Mouse (Mus musculus) kidney, adult 18-20 months (tissue): Measurements from ENCODE around the gene Zan.
"Not testable (repeated sequence)": the region's sequence is repeated elsewhere in the genome, so short reads cannot be mapped to it uniquely, and the experiment has no call there.

Experiments used
- DNase-seq: peaks from one replicate; pipeline ENCODE4 v3.0.0; 2021

Gene Zan

DNA sequence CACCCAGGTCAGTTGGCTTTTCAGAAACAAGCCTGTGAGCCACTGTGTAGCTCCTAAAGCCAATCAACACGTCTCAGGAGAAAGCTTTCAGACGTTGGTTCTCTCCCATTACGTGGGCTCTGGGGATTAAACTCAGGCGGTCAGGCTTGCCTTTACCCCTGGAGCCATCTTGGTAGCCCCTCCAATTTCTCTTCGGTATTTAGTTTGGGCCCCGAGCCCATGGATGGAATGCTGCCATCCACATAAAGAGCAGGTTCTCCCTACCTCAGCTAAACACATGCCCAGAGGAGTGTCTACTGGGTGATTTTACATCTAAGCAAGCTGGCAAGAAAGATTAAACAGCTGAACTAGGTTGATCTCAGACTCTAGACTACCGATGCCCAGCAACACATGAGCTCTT, 23.3 kb upstream of the Zan start:
- DNase-seq = no peak

DNA sequence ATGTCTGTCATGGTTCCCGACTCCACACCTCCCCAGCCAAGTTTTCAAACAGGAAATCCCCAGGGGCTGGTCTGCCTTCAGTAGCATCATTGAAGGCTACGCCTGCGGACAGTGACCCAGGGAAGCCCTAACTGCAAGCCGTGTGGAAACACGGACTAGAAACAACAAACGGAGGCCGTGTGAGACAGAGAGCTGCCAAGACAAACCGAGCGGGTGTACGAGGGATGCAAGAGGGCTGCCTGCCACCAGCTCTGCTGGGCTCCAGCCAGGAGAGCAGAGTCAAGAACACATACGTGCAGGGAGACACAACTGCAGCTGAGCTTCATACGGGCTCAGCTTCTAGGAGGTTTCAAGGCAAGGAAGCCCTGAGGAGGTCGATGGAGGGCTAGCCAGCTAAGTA, 17.0 kb upstream of the Zan start:
- DNase-seq = no peak

DNA sequence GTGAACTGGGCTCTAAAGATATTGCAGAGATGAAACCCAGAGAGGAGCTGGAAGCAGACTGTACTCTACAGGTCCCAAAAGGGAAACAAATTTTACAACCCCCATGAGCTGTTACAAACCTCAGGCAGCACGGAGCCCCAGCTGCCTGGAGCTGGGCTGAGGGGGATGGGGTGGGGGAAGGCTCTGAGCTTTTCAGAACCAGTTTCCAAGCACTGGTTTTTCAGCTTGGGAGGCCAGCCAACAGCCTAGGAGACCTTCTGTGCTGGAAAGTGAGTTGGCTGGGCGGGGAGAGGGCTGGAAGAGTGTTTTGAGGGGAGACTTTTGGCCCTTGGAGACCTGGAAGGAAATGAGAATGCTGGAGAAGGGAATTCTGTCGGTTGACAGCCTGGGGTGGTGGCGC, 14.7 kb upstream of the Zan start:
- DNase-seq = no peak

DNA sequence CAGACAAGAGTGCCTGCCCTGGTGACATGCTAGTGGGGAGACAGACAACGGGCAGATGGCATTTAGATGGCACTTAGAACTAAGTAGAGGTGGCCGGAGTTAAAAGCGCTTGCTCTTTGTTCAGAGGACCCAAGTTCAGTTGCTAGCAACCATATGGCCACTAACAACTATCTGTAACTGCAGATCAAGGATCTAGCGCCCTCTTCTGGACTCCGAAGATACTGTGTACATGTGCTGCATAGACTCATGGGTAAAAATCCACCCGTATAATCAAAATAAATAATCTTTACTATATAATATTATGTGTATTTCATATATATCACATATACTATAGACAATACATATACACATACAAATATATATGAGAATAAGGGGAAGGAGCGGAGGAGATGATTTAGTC, 10.8 kb upstream of the Zan start:
- DNase-seq = no peak

DNA sequence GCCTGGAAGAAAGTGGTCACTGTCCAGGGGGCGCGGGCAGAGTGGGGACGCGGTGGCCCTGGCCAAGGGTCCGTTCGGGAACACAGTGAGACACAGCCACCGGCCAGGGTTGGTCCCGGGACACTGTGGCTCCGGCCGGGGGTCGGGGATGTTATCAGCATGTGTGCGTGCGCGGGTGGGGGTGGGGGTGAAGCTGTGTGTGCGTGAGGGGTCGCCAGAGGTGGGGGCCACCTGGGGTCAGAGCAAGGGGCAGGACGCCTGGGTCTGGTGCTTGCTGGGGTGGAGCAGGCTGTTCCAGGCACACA, 8.9 kb upstream of the Zan start:
- no peak for DNase-seq

DNA sequence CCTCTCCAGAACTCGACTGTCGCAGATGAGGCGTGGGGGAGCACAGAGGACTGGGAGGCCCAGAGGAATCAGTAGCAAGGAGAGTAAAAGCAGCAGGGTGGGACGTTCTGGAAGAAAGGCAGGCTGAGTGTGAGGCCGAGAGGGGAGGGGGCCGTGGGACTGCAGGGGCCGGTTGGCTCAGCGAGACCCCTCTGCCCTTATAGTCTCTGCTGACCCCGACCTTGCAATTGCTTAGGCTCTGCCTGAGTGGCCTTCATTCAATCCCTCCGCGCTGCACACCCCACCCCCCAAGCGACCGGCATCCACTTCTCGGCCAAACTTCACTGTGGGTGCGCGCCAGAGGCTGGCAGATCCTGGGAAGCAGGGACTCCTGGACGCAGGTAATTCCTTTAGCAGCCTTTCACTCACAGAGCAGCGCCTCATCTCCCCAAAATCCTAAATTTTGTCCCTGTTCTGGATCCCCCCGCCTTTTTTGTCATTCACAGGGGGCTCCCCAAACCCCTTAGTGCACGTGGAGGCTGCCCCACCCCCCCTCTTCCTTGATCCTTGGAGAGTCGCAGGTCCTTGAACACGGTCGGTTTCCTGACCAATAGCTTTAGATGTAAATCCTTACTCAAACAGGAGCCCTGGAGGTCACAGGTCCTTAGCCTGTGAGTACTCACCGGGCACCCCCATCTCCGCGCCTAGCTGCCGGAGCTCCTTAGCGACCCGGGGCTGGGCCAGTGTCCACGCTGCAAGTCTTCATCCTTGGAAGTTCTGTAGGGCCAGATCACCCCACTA, 8.4 kb upstream of the Zan start:
- DNase-seq = no peak

DNA sequence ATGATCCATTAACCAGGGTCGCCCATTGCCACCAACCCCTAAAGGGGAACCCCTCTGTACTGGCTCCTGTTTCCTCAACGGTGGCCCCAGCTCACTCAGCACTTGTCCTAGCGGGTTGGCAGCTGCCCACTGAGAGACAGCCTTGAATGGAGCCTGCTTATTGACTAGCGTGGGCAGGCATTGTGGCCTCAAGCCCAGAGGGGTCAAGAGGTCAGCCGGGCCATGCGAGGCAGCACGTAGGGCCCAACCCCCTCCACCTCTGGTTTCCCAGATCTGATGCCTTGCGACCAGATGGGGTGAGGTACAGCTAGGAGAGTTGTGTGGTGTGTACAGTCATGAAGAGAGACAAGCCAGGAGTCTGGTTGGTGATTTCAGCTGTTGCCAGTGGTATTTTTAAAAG, 5.0 kb upstream of the Zan start:
- DNase-seq = no peak

DNA sequence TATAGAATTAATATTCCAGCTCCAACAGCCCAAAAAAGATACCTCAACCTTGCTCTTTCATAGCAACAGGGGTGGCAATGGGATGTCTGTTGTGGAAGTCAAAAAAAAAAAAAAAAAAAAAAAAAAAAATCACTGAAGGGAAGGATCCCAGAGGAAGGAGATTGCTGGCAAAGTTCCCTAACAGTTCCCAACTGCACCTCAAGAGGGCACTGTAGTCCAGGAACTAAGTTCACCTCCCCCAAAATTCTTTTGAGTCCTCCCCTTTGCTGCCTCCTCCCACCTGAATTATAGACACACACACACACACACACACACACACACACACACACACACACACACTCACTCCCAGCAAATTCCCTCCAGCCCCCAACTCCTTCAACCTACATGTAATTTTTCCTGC, 4.3 kb upstream of the Zan start:
- DNase-seq = peak; percentile 88

DNA sequence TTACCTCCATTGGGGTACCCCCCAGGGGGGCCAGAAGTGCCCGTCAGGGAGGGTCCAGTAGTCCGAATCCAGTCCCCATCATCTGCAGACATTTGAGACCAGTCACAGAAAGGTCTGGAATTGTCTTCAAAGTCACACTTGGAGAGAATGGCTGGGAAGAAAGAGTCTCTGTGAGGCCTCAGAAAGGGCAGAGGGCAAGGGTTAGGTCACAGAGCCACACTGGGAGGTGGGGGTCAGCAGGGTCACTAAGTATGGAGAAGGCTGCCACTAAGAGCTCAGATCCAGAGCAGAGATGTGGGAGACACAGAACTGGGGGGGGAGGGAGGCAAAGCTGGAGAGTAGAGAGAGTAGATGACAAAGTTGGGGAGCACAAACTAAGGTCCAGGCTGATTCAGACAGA, 2.5 kb downstream of the Zan start:
- DNase-seq = no peak

DNA sequence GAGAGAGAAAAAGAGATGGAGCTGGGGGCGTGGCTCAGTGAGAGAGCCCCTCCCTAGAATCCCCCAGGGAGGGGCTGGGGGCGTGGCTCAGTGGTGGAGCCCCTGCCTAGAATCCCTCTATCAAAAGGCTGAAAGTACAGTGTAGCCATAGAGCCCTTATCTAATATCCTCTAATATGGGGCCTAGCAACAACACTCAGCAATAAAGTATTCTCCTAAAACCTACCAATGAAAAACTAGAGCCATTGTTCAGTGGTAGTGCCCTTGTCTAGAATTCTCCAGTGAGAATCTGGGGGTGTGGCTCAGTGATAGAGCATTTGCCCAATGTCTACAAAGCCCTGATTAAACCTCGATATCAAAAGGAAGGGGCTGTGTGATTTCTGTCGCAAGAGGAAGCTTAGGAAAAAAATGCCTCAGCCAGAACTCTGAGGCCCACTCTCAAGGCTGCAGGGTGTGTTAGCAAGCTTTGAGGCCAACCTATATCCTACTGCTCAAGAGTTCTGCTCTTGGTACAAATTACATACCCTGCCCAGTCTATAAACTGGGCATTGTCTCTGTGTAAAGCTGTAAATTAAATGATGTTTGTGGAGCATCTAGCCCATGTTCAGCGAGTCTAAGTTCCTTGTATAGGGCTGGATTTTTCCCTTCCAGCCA, 4.5 kb downstream of the Zan start:
- no peak for DNase-seq

DNA sequence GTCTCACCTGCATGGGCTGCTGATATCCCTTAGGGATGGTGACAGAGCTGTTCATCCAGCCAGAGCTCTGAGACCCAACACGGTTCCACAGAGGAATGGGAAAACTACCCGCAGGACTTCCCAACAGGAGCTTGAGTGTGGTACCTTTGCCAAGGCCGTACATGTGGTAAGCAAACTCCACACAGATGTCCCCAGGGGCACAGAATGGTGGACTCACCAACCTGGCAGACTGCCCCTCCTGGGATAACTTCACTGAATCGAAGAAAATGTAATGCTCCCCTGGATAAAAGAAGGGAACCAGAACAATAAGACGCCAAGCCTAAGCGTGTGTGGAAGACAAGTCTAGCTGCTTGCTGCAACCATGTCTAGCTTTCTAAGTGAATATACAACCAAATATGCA, 9.9 kb downstream of the Zan start:
- no peak for DNase-seq

DNA sequence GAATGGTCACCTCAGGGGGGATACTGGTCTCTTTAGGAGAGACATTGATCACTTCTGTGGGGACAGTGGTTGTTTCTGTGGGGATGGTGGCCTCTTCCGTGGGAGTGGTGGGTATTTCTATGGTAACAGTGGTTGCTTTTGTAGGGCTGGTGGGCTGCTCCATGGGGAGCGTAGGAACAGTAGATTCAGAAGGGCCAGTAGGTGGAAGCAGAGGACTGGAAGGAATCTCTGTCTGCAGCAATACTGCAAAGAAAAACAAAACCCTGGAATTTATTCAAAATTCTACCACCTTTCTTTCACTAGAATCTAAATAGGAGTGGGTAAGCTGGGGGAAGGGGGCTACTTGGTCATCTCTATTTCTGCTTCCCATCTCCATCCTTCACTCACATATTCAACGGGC, 11.8 kb downstream of the Zan start:
- DNase-seq = no peak

DNA sequence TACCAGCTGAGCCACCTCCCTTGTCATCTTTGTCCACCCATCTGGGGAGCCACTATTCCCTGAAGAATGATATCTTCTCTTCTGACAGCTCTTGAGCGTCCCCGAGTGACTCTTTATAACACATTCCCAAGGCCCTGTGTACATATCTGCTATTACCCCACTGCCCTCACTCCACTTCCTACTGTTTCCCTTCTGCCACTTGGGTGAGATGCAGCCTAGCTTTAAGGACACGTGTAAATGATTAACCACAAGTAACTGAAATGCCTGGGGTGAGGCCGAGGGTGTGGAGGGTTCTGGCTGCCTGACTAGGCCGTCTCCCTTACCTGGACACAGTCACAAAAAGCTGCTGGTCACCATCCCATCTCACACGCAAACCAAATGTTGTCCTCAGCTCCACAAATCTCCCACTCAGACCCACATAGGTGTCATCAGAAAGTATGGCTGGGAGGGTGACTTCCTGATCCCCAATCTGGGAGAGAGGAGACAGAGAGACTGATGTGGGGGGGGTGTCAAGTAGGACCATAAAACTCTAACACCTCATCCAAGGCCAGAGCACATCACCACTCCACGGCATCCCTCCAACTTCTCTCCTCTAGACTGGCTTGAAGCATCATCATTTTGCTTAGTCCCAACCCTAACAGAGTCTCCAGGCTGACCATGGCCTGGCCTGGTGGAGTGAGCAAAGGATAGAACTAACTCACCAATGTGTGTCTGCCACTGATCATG, 20.8 kb downstream of the Zan start:
- peak; percentile 41 for DNase-seq

DNA sequence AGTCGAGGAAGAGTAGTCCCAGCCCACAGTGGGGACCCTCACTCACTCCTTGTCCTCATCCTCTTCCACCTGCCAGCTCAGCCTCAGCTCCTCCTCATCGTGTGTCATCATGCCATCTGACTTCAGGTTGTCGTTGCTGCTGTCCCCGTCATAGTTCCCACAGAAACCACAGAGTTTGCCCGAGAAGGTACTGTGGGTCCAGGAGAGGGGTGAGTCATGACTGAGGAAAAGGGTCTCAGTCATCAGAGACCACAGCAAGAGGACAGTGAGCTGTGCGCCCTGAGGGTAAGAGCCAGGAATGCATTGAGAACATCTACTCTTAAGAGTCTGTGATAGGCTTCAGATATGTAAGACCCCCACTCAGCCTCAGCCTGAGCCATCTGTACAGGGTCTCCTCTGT, 21.7 kb downstream of the Zan start:
- DNase-seq = no peak

DNA sequence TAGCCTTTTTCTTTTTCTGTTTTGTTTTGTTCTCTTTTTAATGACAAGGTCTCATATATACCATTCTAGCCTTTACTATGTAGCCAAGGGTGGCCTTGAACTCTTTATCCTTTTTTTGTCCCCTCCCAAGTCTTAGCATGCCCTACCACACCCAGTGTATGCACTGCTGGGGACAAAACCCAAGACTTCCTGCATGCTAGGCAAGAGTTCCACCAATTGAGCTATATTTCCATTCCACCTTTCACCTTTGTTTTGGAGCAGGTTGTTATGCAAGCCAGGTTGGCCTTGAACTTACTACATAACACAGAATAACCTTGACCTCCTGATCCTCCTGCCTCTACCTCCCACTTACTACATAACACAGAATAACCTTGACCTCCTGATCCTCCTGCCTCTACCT, 31.3 kb downstream of the Zan start:
- DNase-seq = no peak

DNA sequence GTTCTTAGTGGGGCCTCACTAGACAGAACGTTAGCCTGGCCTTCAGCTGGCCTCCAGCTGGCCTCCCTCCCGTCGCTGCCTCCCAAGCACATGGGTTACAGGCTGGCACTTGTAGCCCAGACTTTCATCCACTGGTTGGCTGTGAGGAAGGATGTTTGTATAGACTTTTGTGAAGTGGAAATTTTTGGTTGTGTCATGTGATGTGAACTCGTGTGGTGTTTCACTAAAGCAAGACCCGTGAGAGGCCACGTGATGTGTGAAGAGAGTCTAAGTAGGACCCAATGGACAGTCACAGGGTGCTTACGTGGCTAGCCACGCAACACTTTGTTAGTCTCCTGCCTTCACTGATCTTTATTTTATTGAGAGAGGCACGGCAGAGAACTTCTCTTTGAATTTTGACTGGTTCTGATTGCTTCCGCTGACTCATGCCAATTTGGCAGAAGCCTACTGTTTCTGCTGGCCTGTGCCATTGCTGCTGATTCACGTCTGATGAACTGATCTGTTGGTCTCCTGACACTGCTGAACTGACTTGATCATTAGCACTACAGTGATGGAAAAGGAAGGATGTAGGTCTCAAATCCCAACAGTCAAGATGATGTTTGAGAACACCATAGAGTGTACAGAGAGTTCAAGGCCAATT, 36.5 kb downstream of the Zan start:
- no peak for DNase-seq

DNA sequence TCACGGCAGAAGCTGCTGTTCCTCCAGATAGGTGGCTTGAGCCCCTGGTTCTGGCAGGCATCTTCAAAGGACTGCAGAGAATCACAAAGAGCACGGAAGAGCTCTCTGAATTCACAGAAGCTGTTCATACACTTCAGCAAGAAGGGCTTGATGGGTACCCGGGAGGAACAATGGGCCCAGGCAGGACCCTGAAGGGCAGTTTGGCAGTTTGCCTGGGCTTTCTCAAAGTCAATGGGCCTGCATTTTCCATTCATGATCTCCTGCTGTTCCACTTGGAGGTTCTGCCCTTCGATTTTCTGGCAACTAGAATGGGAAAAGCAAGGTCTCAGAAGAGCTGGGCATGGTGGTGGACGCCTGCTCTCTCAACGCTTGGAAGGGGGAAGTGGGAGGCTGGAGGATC, 43.0 kb downstream of the Zan start:
- no peak for DNase-seq

DNA sequence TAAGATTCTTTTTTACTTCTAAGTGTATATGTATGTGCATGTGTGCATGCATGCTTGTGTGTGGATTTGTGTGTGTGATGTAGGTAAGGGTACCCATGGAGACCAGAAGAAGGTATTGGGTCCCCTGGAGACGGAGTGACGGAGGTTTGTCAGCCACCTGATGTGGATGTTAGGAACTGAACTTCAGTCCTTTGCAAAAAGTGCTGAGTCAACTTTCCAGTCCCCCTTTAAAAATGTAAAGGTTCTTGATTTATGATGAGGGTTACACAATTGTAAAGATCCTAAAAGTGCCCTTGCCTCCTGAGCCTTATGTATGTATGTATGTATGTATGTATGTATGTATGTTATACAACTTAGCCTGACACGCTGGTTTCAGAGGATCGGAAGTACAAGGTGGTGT, 46.5 kb downstream of the Zan start:
- not testable (repeated sequence) for DNase-seq

DNA sequence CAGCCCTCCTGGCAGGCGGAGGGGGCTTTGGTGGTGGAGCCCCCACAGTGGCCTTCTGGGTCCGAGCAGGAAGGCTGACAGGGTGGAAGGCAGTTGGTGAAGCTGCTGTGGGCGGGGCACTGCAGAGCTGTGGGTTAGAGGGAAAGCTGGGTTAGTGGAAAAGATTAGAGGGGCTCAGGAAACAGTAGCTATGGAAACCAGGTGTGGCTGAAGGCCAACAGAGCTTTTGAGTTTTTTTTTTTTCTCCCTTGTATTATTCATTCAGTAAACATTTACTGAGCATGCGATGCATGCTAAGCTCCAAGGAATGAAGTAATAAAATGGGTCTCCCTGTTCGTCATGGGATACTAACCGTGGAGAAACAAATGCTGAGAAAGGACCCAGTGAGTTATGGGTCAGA, 51.2 kb downstream of the Zan start:
- no peak for DNase-seq

DNA sequence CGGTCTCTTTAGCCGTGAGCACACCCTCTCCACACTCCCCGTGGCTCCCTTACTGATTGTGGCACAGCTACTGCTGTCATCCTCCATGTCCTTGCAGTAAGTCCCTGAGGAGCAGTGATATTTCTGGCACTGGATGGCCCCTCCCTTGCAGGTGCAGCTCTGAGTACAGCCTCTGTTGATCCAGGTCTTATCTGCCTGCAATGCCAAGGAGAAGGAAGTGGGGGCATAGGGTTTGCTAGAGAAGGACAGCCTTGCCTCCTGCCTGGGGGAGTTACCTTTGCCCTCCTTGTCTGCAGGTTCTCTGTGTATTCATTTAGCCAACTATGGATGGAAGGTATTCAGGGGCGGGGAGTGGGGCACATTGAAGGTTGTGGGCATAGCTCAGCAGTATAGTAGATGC, 57.0 kb downstream of the Zan start:
- DNase-seq = no peak

DNA sequence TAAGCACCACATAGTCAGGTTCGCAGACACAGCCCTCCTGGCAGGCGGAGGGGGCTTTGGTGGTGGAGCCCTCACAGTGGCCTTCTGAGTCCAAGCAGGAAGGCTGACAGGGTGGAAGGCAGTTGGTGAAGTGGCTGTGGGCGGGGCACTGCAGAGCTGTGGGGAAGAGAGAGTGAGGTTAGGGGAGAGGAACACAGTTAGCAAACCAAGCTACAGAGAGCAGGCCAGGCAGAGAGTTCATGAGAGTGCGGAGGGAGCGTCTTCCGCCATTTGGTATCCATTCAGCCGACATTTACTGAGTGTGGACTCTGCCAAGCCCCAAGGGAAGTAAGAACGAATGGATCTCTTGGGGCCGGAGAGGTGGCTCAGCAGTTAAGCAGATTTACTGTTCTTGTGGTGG, 57.8 kb downstream of the Zan start:
- no peak for DNase-seq

DNA sequence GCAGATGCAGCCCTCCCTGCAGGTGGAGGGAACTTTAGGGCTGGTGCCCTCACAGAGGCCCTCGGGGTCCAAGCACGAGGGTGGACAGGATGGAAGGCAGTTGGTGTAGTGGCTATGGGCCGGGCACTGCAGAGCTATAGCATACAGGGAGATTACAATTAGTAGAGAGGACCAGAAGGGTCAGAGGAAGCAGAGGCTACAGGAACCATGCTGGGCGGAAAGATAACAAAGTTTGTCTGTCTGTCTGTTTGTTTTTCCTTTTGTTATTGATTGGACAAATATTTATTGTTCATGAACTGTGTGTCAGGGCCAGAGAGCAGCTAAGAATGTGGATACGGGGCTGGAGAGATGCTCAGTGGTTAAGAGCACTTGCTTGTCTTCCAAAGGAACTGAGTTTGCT, 62.6 kb downstream of the Zan start:
- DNase-seq = no peak

DNA sequence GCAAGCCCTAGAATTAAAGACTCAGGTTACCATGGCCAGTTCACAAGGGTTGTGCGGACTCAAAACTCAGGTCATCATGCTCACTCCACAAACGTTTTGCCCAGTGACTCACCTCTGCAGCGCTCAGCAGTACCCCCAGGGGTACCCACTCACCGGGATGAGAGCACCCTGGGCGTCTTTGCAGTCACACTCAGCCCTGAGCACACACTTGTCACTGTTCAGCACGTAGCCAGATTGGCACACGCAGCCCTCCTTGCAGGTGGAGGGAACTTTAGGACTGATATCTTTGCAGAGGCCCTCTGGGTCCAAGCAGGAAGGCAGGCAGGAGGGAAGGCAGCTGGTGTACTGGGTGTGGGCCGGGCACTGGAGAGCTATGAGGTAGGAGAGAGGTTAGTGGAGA, 65.6 kb downstream of the Zan start:
- DNase-seq = no peak

DNA sequence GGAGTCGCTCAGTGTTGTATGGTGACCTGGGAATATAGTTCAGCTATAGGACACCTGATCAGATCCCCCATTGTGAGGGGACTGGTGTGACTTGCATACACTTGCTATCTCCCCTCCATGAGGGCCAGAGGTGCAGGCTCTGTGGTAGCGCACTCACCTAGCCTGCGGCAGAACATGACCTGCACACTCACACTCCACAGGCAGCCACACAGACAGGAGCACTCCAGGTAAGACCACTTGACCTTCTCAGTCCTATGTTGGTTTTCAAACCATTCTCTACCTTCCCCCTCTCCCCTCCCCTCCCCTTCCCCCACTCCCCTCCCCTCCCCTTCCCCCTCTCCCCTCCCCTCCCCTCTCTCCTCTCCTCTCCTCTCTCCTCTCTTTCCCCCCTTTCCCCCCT, 66.3 kb downstream of the Zan start:
- no peak for DNase-seq
